Mouse (Mus musculus): ENCODE measurements at regions not wholly inside any gene's neighbourhood (a gene's known extent, or its start where the extent isn't known, plus 50 kb on each side); places are given as distances from the start of the nearest gene placed in this dataset.

DNA sequence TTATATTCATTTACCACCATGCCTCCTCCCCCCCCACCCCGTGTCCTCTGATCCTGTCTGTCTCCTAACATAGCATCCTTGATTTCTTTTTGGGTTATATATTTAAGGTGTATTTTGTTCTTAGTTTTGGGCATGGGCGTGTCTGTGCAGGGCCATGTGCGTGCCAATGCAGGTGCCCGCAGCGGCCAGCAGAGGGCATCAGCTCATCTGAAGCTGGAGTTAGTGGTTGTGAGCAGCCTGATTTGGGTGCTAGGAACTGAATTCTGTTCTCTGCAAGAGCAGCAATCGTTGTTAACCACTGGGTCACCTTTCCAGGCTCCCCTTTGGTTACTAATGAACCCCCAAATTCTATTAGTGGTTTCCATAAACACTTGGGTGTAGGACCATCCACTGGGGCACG lies 167.5 kb upstream of the Zfp64 start:
- ATAC-seq (ENCODE audit: insufficient read depth) = no peak
- 71% methylated on average over 7 of the region's 7 CpGs for WGBS (ENCODE audit: insufficient replicate concordance)
- no peak overlapping the region for H3K9ac ChIP-seq

GRCm38 (mm10) chr2:169116841-169117240 lies 161.5 kb upstream of the Zfp64 start:
- WGBS (ENCODE audit: insufficient replicate concordance) = 65% methylated on average over 10 of the region's 10 CpGs
- H3K4me2 ChIP-seq = no peak overlapping the region

More for the DNA sequence above, 167.5 kb upstream of the Zfp64 start:
- Histone ChIP-seq H3K4me1 (replicated peaks) (no peaks in the 10 kb centered on the region), H3K4me3 (replicated peaks) (no peak overlapping the region), H3K4me2 (no peak overlapping the region), H3K36me3 (replicated peaks) (no peaks in the 10 kb centered on the region), H3K27ac (replicated peaks) (no peak overlapping the region), H3K27me3 (no peaks in the 10 kb centered on the region), H3K9me3 (replicated peaks) (0 out of 2 replicates have a peak, but pooled peaks cover 3% of the 10 kb centered on the region)

GRCm38 (mm10) chr2:169109044-169109443 lies 153.7 kb upstream of the Zfp64 start:
- Histone ChIP-seq H3K4me1 (replicated peaks) (no peaks in the 10 kb centered on the region), H3K9me3 (replicated peaks) (no peaks in the 10 kb centered on the region), H3K27me3 (no peaks in the 10 kb centered on the region), H3K27ac (replicated peaks) (no peak overlapping the region), H3K36me3 (replicated peaks) (no peaks in the 10 kb centered on the region), H3K4me3 (replicated peaks) (no peak overlapping the region), H3K4me2 (no peak overlapping the region), H3K9ac (no peak overlapping the region)
- 71% methylated on average over 4 of the region's 4 CpGs for WGBS (ENCODE audit: insufficient replicate concordance)
- ATAC-seq (ENCODE audit: insufficient read depth) = no peak

More at GRCm38 (mm10) chr2:169116841-169117240, 161.5 kb upstream of the Zfp64 start:
- no peak overlapping the region for H3K27ac ChIP-seq (replicated peaks)
- H3K9me3 ChIP-seq (replicated peaks) = no peaks in the 10 kb centered on the region
- ATAC-seq (ENCODE audit: insufficient read depth) = no peak
- no peaks in the 10 kb centered on the region for H3K4me1 ChIP-seq (replicated peaks)
- H3K36me3 ChIP-seq (replicated peaks) = no peaks in the 10 kb centered on the region
- no peak overlapping the region for H3K9ac ChIP-seq
- H3K4me3 ChIP-seq (replicated peaks) = no peak overlapping the region
- H3K27me3 ChIP-seq = no peaks in the 10 kb centered on the region

DNA sequence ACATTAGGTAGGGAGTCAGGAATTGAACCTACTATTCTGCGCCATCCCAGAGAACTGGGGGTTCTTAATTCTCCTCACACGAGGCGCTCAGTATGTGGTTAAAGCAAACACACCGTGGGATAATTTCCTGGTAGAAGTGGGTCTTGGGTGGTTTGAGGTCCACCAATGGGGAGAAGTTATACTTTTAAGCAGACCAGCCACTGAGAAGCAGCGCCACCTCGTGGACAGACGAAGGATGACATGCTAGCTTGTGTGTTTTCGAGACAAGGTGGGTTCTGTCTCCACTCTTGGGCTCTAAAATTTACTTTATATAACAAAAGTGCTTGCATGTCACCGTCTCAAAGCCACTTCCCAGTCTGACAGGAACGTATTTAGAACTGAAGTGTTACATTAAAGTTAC lies 152.7 kb upstream of the Zfp64 start:
- no peak overlapping the region for H3K4me3 ChIP-seq (replicated peaks)
- ATAC-seq (ENCODE audit: insufficient read depth) = no peak
- no peak overlapping the region for H3K9ac ChIP-seq
- H3K27me3 ChIP-seq = no peaks in the 10 kb centered on the region
- H3K4me2 ChIP-seq = no peak overlapping the region
- H3K36me3 ChIP-seq (replicated peaks) = no peaks in the 10 kb centered on the region
- no peak overlapping the region for H3K27ac ChIP-seq (replicated peaks)
- H3K9me3 ChIP-seq (replicated peaks) = no peaks in the 10 kb centered on the region
- WGBS (ENCODE audit: insufficient replicate concordance) = 24% methylated on average over 10 of the region's 10 CpGs
- no peaks in the 10 kb centered on the region for H3K4me1 ChIP-seq (replicated peaks)

DNA sequence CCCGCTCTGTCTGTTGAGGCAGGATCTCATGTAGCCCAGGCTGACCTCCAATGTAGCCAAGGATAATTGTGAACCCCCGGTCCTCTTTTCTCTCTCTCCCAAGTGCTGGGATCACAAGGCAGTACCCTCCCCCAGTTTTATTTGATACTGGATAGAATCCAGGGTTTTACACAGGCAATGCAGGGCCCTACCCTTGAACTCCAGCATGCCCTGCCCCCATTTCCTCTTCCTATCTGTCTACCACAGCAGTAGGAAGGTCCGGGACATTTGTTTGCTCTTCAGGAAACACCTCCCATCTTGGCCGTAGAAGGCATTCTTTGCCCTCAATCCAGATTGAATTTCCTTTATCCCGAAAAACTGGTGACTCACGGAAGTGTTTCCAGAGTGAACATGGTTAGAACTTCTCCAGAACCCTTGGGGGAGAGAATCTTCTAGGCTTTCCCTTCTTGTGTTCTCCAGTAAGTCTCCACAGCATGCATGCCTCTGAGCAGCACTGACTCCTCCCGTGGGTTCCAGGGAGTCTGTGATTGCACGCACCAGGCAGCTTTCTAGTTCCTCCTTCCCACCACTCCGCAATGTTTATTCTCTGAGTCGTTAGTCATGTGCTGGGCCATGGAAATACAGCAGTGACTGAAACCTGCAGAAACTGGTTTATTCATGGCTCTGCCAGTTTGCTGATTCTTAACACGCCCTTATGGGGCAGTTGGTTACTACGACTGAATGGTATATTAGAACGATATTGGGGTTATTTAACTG lies 146.3 kb upstream of the Zfp64 start:
- Histone ChIP-seq H3K27me3 (no peaks in the 10 kb centered on the region), H3K9me3 (replicated peaks) (no peaks in the 10 kb centered on the region), H3K9ac (no peak overlapping the region), H3K4me1 (replicated peaks) (no peaks in the 10 kb centered on the region), H3K36me3 (replicated peaks) (no peaks in the 10 kb centered on the region), H3K4me2 (no peak overlapping the region), H3K27ac (replicated peaks) (no peak overlapping the region), H3K4me3 (replicated peaks) (no peak overlapping the region)
- WGBS (ENCODE audit: insufficient replicate concordance) = 60% methylated on average over 13 of the region's 13 CpGs
- ATAC-seq (ENCODE audit: insufficient read depth) = no peak

DNA sequence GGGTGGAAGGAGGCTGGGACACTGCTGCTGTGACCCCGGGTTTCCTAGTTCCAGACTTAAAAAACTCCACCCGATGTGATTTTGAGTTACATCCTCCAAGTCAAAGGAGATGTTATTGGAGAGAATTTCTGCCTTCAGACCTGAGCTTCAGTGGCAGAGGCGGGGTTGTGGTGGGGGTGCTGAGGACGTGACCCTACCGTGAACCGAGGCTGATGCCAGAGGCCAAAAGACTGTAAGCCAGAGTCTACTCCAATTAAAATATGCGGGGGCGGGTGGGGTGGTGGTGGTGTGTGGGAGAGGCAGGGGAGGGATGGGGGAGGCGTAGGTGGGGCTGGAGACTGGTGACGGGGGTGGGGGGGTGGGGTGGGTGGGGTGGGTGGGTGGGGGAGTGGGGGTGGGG lies 145.1 kb upstream of the Zfp64 start:
- Histone ChIP-seq H3K4me1 (replicated peaks) (no peaks in the 10 kb centered on the region), H3K27ac (replicated peaks) (no peak overlapping the region), H3K9ac (no peak overlapping the region), H3K27me3 (no peaks in the 10 kb centered on the region), H3K4me3 (replicated peaks) (no peak overlapping the region), H3K4me2 (no peak overlapping the region), H3K9me3 (replicated peaks) (no peaks in the 10 kb centered on the region), H3K36me3 (replicated peaks) (no peaks in the 10 kb centered on the region)
- no peak for ATAC-seq (ENCODE audit: insufficient read depth)
- WGBS (ENCODE audit: insufficient replicate concordance) = 78% methylated on average over 8 of the region's 10 CpGs

DNA sequence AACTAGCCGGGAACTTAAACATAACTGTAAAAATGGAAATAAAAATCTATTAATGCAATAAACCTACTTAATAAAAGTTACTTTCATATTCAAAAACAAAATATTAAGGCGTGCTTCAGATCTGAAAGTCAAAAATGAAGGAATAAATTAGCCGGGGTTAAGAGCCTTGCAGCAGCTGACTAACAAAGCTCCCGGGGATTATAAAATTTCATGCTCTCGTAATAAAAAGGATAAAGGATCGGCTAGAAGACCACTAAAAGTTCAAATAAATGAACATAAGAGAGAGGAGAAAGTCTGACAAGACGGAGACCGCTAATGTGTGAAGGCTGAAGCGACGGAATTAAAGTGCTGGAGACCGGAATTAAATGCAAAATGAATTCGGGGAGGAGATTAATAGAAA lies 144.3 kb upstream of the Zfp64 start:
- WGBS (ENCODE audit: insufficient replicate concordance) = 77% methylated on average over 12 of the region's 12 CpGs
- no peaks in the 10 kb centered on the region for H3K36me3 ChIP-seq (replicated peaks)
- H3K4me2 ChIP-seq = no peak overlapping the region
- H3K4me3 ChIP-seq (replicated peaks) = no peak overlapping the region
- H3K4me1 ChIP-seq (replicated peaks) = no peaks in the 10 kb centered on the region
- H3K27me3 ChIP-seq = no peaks in the 10 kb centered on the region
- H3K27ac ChIP-seq (replicated peaks) = no peak overlapping the region
- ATAC-seq (ENCODE audit: insufficient read depth) = no peak
- no peaks in the 10 kb centered on the region for H3K9me3 ChIP-seq (replicated peaks)
- no peak overlapping the region for H3K9ac ChIP-seq

DNA sequence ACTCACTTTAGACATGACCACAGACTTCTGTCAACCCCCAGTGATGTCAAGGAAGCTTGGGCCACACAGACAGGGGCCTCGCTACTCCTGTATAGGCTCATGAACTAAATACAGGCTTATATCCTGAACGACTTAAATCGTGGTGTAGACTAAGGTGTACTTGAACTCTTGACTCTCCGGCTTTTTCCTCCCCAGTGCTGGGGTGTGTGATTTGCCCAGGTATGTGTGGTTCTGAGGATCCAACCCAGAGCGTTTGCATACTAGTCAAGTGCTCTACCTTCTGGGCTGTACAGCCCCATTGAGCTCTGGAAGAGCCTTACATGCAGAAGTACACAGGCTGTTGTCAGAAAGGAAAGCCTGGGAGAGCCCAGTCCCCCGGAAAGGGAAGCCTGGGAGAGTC lies 143.2 kb upstream of the Zfp64 start:
- no peaks in the 10 kb centered on the region for H3K27me3 ChIP-seq
- no peak overlapping the region for H3K4me3 ChIP-seq (replicated peaks)
- H3K36me3 ChIP-seq (replicated peaks) = no peaks in the 10 kb centered on the region
- H3K4me2 ChIP-seq = no peak overlapping the region
- no peaks in the 10 kb centered on the region for H3K9me3 ChIP-seq (replicated peaks)
- H3K4me1 ChIP-seq (replicated peaks) = no peaks in the 10 kb centered on the region
- H3K27ac ChIP-seq (replicated peaks) = no peak overlapping the region
- no peak overlapping the region for H3K9ac ChIP-seq
- 70% methylated on average over 6 of the region's 6 CpGs for WGBS (ENCODE audit: insufficient replicate concordance)
- ATAC-seq (ENCODE audit: insufficient read depth) = no peak

DNA sequence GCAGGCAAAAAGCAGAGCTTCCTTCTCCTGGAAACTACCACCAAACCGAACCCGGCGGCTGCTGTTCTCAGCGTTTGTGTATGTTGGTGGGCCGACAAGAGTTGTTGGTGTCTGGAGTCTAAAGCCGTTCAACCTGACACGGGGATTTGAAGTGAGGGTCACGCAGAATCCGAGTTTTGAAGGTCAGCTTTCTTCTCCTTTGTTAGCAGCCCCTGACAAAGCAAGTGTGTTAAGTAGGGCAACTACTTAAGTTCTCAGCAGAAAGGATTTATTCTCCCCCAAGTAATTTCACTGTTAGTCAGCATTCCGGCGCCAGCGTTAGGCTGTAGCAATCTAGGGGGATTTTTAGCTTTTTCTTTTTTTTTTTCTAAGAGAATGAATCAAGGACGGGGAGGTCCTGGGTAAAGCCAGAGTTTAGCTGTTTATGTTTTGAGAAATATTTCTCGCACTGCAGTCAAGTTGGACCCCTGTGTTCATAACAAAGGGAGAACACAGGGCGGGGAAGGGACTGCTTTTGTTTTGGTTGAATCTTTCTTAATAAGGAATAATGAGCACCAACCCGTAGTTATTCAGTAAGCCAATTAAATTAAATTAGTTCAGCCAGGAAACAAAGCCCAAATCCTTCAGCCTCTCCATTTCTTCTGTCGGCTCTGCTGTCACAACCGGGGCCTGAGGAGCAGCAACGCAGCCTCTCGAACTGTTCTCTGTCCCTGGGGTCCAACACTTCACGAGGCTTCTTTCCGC lies 138.8 kb upstream of the Zfp64 start:
- Histone ChIP-seq H3K36me3 (replicated peaks) (no peaks in the 10 kb centered on the region), H3K4me3 (replicated peaks) (no peak overlapping the region), H3K27me3 (no peaks in the 10 kb centered on the region), H3K27ac (replicated peaks) (no peak overlapping the region), H3K4me1 (replicated peaks) (no peaks in the 10 kb centered on the region), H3K4me2 (no peak overlapping the region), H3K9me3 (replicated peaks) (0 out of 2 replicates have a peak, but pooled peaks cover 3% of the 10 kb centered on the region), H3K9ac (no peak overlapping the region)
- 79% methylated on average over 22 of the region's 22 CpGs for WGBS (ENCODE audit: insufficient replicate concordance)
- ATAC-seq (ENCODE audit: insufficient read depth) = no peak

DNA sequence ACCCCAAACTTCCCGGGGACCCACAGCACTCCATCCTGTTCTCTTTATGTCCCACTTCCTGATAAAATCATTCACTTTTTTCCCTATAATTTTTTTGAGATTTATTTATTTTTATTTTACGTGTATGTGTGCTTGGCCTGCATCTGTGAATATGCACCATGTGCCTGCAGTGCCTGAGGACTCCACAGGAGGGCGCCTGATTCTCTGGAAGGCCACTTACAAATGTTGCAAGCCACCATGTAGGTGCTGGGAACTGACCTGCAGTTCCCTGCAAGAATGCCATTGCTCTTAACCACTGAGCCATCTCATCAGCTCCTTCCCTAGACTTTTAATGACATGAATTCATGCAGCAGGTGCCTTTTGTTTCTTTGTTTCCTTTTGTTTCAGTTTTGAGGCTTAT lies 134.9 kb upstream of the Zfp64 start:
- 0 out of 2 replicates have a peak, but pooled peaks cover 3% of the 10 kb centered on the region for H3K9me3 ChIP-seq (replicated peaks)
- no peak overlapping the region for H3K4me2 ChIP-seq
- no peaks in the 10 kb centered on the region for H3K36me3 ChIP-seq (replicated peaks)
- WGBS (ENCODE audit: insufficient replicate concordance) = 56% methylated on average over 3 of the region's 3 CpGs
- H3K27ac ChIP-seq (replicated peaks) = no peak overlapping the region
- no peak overlapping the region for H3K9ac ChIP-seq
- no peak for ATAC-seq (ENCODE audit: insufficient read depth)
- H3K4me1 ChIP-seq (replicated peaks) = no peaks in the 10 kb centered on the region
- H3K27me3 ChIP-seq = no peaks in the 10 kb centered on the region
- H3K4me3 ChIP-seq (replicated peaks) = no peak overlapping the region

GRCm38 (mm10) chr2:169088870-169089484 lies 133.6 kb upstream of the Zfp64 start:
- Histone ChIP-seq H3K4me1 (replicated peaks) (no peaks in the 10 kb centered on the region), H3K9ac (no peak overlapping the region), H3K36me3 (replicated peaks) (no peaks in the 10 kb centered on the region), H3K4me3 (replicated peaks) (no peak overlapping the region), H3K27ac (replicated peaks) (no peak overlapping the region), H3K9me3 (replicated peaks) (0 out of 2 replicates have a peak, but pooled peaks cover 3% of the 10 kb centered on the region), H3K27me3 (no peaks in the 10 kb centered on the region), H3K4me2 (no peak overlapping the region)
- ATAC-seq (ENCODE audit: insufficient read depth) = no peak
- WGBS (ENCODE audit: insufficient replicate concordance) = 29% methylated on average over 16 of the region's 16 CpGs
